Mouse (Mus musculus): ENCODE data around the gene Sgip1. TPM values are rescaled to one million over a fixed set of nuclear protein-coding genes. Genes with fewer than 3 reads are reported as not detected.

Sgip1 gene
- polyA plus RNA-seq, 3 experiments from 2014 or later, result 1.2 to 1.9 TPM; not detected in 1

DNA sequence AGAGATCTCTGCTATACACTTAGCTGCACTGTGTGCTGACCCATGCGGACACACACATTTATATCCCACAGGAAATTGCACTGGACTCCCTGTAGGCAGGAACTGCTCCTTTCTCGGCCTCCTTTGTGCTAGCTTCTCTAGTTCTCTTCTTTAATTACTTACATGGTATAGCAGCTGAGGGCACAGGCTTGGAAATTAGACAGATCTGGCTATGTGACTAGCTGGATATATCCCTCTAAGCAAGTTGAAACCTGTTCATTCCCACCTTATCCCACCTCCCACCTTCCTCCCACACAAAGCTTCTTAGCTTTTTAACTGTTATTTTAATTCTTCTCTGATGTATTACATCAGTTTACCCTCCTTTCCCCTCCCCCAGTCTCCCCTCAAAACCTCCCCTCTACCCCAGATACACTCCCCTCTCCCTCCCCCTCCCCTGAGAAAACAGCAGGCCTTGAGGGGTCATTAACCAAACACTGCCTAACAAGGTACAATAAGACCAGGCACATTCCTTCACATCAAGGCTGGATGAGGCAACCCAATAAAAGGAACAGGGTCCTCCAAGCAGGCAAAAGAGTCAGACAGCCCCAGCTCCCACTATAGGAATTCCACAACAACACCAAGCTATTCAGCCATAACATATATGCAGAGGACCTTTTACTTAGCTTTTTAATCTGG, 34.6 kb downstream of the Sgip1 start:
- no peak for ATAC-seq

DNA sequence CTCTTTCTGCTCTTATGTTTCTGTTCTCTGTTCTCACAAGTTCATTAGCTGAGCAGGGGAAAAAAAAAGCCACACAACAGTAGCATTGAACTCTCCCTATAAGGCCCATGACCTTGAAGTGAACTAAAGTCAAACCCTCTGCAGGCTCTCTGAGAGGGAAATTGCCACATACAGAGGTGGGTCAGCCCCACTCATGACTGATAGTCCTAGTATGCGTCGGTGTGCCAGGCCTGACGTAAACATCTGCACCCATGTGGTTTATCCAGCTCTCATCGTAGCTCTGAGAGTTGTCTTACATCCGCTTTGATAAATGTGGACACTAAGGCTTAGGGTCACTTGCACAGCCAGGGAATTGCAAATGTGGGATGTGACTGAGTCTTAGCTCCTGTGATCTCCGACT, 38.8 kb downstream of the Sgip1 start:
- ATAC-seq, result no peak

DNA sequence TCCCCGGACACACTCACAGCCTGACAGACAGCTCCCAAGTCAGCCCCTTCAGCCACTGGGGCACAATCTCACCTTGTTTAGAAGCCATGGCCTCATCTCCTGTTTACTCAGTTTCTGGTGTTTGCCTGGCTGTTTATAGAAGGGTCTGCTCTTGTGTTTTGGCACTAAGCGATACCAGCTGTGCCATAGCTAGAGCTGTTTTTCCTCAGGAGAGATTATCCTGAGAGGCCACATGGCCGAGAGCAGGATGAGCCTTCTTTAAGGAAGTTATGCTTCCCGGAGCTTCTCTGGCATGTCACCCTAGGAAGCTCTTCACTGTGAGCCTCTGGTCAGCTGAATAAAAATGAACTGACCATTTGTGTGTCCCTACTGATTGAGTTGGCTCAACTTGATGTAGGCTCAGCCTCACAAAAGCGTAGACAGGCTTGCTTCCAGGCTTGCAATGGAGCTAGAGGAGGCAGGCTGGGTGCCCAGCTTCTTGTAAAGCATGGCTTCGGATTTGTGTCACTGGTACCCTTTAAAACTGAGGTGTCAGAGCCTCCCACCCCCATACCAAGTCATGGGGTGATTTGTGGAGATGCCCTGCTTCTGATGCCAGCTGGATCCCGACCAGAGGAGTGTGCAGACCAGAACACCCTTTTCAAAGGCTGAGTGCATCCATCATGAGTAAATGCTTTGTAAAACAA, 42.1 kb downstream of the Sgip1 start:
- no peak for ATAC-seq

DNA sequence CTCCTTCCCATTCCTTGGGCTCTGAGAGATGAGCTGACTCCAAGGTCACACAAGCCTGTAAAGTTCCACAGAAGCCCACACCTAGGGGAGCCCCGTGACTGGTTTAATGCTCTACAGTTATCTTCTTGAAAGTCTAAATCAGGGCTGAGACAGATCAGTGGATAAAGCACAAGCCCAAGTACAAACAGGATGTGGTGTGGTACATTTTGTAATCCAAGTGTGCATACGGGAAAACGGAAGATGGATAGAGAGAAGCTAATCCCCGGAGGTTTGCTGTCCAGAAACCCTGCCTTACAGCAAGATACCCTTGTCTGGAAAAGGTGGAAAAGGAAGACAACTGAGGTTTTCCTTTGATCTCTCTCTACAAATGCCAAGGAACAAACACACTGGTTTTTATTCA, 44.1 kb downstream of the Sgip1 start:
- no peak for ATAC-seq

DNA sequence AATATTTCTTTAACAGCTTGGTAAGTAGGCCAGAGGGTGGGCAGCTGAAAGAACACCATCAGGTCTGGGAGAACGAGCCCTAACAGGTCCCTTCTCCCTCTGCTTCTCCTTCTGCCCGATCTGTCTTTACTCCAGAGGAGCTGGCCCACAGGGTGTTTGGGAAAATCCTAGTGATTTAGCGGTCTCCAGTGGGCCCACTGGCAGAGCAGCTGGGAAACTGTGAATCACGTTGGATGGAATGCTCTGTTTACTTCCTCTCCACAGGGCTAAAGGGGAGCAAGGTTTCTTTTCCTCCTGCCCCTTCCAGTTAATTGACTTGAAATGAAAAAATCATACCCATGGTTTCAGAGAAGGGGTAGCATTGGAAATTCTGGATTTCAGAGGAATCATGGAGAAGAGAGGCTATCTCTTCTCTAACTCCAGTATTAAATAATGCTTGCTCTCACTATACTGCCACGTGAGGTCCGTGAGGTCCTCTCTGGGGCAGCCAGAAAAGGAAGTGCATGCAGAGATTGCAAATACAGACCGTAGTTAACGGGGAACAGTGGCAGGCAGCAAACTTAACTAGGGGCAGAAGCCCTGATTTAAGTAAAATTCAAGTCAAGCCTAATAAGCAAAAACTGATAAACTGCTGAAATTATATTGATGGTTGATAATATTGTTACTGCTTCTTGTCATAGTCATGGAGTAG, 51.1 kb downstream of the Sgip1 start:
- ATAC-seq, result no peak

DNA sequence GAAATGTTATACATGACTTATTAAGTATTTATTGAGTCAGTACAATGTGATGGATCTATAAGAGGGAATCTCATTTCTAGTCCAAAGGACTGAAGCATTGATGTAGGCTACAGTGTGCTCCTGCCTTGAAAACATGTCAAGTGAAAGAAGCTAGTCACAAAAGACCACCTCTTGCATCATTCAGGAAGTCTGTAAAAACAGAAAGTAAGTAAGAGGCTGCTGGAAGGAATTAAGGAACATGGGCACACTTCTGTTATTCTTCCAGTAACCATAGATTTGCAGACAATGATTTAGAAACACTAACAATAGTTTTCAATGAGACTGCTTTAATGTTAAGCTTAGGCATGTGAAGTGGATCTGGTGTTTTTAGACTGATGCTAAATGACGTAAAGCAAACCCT, 60.4 kb downstream of the Sgip1 start:
- no peak for ATAC-seq

DNA sequence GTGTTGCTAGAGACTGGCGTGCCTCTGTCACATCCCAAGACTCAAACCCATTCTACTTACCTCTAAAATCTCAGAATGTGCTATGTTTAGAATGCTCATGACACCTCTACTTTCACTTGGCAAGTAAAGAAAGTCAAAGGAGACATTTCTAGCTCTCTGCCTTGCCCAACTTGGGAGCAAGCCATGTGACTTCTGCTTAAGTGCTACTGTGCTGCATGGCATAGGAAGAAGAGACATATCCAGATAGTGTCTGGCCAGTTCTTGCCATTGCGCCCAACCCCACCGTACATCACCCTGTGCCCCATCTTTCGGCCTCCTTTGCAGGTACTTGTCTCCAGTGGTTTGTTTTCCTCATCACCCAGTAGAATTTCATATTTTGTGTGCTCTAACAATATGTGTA, 60.8 kb downstream of the Sgip1 start:
- ATAC-seq, result no peak

DNA sequence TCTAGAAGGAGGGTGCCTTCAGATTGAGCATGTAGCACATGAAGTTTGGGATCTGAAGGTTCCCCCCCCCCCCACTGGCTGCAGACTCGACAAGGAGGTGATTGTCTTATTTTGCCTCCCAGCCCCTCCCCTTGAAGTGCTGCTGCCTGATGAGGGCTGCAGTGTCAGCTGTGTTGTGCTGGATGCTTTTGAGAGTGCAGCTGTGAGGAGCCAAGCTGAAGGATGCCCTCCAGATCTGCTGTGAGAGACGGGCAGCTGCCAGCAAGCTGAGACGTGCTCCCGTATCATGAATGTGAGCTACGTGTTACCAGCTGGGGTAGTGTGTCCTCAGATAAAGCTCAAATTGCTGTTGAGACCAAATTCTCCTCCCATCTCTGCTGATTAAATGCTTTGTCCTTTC, 63.5 kb downstream of the Sgip1 start:
- no peak for ATAC-seq

DNA sequence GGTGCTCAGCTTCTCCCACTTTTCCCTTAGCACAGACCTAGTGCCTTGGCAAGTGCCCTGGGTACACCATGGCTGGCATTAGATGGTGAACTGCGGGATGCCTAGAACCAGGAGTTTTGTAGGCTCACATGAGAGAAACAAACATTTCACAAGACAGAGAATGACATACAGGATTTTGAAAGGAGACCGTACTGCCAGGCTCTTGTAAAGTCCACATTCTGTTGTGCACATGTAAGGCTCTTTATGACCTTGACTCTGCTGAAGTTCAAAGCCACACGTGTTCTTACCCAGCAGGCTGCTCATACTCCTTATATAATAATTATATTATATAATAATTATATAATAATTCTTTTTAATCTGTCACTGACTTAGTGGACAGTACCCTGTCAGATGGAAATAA, 65.9 kb downstream of the Sgip1 start:
- ATAC-seq, result no peak

DNA sequence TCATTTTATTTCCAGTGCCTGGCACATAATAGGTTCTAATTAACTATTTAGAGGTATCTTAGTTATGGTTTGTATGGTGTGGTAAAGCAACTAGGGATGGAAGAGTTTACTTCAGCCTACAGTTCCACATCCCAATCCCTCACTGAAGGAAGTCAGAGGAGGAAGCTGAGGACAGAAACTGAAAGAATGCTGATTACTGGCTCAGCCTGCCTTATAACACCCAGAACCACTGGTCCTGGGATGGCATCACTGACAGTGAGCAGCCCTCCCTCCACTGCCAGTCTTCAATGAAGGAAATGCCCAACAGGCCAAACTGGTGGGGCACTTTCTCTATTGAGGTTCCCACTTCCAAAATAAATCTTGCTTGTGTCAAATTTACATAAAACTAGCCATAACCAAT, 67.2 kb downstream of the Sgip1 start:
- no peak for ATAC-seq

DNA sequence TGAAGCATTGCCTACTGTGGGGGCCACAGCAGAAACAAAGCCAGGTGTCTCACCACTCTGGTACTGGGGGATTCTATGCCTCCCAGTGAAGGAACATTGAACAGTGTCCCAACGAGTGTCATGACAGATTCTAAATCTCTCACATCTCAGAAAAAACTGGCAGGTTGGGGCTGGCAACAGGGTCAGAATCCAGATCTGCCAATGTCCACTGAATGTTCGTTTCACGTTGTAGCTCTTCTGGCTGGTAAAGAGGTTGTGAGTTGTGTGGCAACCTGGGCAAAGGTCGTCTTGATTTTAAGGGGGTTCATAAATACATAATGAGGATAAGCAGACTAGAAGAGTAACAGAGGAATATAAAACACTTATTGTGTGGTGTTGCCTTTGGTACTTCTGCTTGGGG, 68.2 kb downstream of the Sgip1 start:
- no peak for ATAC-seq

DNA sequence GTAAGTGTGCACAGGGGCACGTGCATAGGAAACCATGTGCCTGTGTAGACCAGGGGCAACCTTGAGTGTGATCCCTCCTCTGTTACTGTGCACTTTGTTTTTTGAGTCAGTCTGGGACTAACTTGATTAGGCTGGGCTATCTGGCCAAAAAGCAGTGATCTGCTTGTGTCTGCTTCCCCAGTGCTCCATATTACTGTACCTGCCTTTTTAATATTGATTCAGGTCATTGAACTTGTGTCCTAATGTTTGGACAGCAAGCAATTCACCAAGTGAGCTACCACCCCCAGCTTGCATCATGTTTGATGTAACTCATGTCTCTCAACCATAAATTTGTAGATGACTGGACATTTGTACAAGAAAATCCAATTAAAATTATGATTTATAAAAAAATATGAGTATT, 69.2 kb downstream of the Sgip1 start:
- ATAC-seq, result no peak

DNA sequence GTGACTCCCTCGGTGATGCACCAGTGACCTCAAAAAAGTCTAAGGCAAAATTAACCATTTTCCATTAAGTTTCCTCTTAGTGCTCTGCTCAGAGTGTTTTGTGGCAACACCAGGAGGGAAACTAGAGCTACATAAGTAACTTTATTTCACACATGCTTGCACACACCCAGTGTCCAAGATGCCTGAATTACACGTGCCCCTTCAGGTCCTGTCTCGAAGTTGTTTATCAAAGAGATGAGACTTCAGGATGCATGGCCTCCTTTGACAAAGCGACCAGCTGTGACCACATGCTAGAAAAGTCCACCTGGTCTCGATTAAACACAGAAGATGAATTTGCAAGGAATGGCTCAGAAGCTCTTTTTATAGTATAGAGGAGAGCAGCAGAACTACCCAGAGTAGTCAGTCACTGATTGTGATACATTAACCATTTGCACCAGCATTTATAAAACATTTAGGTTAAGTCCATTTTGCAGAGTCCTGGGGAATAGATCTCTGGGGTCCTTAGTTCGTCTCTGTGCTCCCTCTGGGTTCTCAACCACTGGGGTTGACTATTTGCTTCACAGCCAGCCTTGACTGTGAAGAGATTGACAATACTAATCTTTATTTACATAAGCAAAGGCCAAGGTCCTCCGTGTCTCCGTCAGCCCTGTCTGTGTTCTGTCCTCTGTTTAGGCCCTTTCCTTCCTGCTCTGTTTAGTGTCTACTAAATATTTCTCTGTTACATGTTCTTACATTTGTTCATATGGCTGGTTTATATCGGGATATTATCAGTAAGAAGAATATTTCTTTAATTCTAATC, 70.1 kb downstream of the Sgip1 start:
- ATAC-seq, result no peak

DNA sequence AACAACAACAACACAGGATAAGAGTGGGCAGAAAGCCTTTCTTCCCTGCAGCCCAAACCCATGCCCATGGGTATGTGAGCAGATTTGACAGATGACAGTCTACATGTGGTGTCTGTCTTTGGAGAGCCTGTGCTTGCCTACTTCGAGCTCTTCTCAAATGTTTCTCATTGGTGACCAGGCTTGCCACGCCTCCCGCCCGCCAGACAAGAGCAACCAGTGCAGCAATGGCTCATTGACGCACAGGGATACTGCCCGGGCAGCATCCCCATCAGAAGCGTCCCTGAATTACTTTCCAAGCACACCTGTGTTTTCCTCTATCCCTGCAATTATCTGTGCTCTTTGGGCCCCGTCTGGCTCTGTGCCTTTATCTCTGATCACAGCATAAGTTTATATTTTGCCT, 72.2 kb downstream of the Sgip1 start:
- ATAC-seq, result no peak

DNA sequence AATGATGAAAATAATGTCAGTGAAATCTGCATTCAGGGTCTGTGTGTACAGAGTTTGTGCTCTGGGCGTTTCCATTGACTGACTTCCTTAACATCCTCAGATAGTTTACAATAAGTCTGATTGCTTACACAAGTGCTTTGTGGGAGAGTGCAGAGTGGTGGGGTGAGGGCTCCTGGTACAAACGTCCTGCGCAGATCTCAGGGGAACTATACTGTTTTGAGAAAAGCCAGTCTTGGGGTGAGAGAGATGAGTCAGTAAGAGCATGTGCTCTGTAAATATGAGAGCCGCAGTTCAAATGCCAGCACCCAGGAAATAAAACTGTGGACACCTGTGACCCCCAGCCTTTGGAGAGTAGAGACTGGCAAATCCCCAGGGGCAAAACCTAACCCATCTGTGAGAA, 80.7 kb downstream of the Sgip1 start:
- no peak for ATAC-seq

DNA sequence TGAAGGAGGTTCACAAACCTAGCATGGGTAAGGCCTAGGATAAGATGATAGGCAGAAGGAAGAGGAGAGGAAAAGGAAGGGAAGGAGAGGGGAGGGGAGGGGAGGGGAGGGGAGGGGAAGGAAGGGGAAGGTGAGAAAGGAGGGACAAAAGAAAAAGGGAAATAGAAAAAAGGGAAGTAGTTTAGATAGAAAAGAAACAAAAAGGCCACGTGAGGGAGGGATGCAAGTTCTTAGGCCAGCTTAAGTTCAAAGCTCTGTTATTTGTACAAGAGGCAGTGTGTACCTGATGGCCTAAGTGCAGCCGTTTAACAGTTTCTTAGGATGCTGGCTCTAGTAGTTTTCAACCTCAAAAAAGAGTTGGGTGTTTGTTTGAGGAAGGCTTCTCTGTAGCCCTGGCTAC, 83.4 kb downstream of the Sgip1 start:
- no peak for ATAC-seq

DNA sequence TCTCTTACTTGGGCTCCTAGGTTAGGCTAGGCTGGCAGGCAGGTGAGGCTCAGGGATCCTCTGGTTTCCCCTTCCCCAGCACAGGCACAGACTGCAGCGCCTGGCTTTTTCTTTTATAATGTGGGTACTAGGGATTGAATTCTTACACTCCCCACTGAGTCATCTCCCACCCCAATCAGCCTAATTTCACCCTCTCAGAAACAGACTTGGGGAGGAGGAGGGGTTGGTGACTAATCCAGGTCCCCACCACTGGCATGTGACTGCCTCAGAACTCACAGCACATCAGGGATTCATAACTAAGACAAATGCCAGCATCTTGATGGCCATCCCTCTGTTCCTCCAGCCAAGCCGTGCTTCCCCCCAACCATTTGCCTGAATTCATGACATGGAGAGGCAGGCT, 85.1 kb downstream of the Sgip1 start:
- no peak for ATAC-seq

DNA sequence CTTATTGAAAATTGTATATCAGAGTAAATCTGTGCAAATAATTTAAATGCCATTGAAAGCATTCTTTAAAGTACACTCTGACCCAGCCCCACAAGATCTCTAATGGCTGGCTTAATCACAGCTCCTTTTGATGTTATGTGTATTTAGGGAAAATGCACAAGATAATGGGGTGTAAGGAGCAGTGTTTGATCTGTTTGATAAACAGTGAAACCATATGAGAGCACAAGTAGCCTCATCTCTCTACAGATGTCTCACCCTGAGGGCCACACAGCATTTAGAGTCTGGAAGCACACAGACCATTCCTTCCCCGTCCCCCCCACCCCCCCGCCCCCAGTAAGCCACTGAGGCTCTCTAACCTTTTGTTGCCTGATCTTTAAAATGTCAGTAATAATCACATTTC, 87.4 kb downstream of the Sgip1 start:
- no peak for ATAC-seq

DNA sequence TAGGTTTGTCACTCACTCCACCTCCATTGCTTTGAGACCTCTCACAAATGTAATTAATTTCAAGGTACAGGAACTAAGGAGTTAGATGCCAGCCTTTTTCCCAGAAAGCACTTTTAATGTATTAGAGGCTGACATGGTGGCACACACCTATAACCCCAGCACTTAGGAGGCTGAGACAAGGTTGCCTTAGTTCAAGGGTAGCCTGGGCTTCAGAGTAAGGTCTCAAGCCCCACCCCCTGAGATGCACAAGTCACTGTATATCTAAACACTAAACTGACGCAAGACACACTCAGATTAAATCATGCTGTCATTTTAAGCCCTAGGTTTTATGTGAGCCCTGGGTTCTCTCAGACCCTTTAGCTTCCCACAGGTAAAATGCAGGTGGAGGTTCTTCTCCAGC, 92.1 kb downstream of the Sgip1 start:
- no peak for ATAC-seq

DNA sequence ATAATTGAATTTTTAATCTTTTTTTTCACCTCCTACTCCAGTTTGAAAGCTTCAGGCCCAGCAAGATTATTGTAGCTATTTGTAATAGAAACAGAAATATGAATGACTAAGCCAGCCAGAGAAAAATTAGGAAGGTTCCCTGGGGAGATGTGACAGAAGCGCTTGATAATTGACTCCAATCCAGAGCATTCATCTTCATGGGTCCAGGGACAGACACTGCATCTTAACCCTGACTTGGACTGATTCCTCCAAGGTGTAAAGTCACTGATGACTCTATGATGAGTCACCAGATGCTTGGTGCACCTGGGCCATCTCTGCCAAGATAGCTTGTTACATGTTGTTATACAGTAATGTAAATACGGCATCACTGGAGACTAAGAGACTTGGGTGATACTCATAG, 92.6 kb downstream of the Sgip1 start:
- no peak for ATAC-seq

DNA sequence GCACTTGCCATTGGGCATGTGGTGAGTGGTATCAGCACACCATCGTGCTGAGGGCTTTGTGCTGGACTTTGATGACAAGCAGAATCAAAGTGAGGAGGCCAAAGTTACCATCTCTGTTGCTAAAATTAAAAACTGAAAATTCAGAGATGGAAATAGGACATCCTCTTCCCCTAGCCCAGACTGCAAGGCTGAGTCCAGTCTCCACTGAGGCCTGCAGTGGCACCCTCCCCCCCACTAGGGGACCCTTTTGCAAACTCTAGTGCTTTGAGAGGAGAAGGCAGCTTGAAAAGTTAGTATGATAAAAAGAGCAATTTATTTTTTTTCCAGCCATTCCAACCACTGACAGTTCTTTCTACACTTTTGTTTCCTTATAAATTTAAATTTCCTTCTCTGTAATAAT, 93.6 kb downstream of the Sgip1 start:
- no peak for ATAC-seq

DNA sequence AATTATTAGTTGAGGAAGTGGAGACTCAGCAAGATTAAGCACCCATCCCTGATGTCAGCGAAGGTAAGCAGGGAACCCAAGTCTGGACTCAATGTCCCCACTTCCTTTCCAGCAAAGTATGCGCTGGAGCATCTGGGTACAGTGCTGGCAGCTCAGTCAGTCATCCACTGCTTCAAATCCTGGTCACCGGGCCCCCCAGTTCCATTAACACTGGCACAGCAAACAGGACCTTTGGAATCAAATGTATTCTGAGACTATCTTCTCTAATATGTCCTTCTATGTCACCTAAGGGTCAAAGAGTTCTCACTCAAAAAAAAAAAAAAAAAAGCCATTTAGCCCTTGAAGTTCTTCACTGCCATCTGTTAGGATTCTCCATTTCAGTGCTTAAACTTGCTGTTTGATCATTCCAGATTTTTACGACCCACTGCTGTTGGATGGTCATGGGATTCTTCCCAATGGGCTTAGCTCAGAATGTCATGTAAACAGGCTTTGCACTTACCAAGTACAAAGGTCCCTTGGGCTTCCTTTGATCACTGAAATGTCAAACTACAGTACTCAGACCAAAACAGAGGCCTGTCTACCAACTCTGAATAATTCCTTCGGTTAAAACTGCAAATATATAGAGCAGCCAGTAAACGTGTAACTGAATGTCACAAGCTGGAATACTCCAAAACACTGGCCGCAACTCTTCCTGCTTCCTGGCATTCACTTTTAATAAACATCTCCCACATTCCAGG, 99.1 kb downstream of the Sgip1 start:
- ATAC-seq, result no peak
